Mouse (Mus musculus) embryonic stem cell, embryonic (primary cell): ENCODE data around the gene Acat2.
"Not testable (repeated sequence)": the region's sequence is repeated elsewhere in the genome, so short reads cannot be mapped to it uniquely, and the experiment has no call there.

Experiments used
- CTCF ChIA-PET, 4 experiments: fragments of 300-600 bp in 2 of 4; fragments of 350-600 bp in 2 of 4; sonication (Branson Sonifier 250); formaldehyde crosslinking; loops; one replicate each; lab custom pipeline; 2022; ENCODE audit warnings: inconsistent platforms in 2 of 4; lab: Charles Lee
- POLR2A ChIA-PET, 4 experiments: fragments of 300-600 bp in 2 of 4; fragments of 350-600 bp in 2 of 4; sonication (Branson Sonifier 250); formaldehyde crosslinking; loops; one replicate each; lab custom pipeline; 2022; ENCODE audit warnings: antibody characterized with exemption in 4 of 4, inconsistent platforms in 1 of 4; lab: Charles Lee

The Acat2 gene

GRCm38 (mm10) chr17:12960331-12960873 lies at the start of gene Acat2:
Gene Acat2 (minus strand): TSS chr17:12960747.
- POLR2A ChIA-PET, result interaction anchor here (0.6 to 4.1 kb wide), 69 partner anchors 8 to 842 kb away, joined by 3 to 65 read pairs (median 5); partner anchors contain the start of genes Mrpl18 (in 4 of the 4), Pnldc1 (in 4 of the 4), Tcp1 (in 4 of the 4) and Acat3 (in 1 of the 4)
- CTCF ChIA-PET, result interaction anchor here in 3 of 4 experiments (0.7 to 1.4 kb wide), 6 partner anchors 31 to 214 kb away, joined by 3 to 8 read pairs (median 4); partner anchors contain the start of genes Mrpl18 (in 1 of the 3) and Tcp1 (in 1 of the 3)

- POLR2A ChIA-PET, result interaction anchor here (0.6 to 7.2 kb wide), 13 partner anchors 11 to 94 kb away, joined by 3 to 173 read pairs (median 17); partner anchors contain the start of genes Acat2 (in 2 of the 4), Mrpl18 (in 2 of the 4), Tcp1 (in 2 of the 4) and Wtap (in 1 of the 4)
- CTCF ChIA-PET, result interaction anchor here in 2 of 4 experiments (1.0 to 1.6 kb wide), 3 partner anchors 13 to 94 kb away, joined by 3 to 6 read pairs (median 3); partner anchors contain the start of genes Acat2 (in 1 of the 2), Mrpl18 (in 1 of the 2) and Tcp1 (in 1 of the 2)
Measured at GRCm38 (mm10) chr17:13009887-13010286, 49.3 kb upstream of the Acat2 start.

- ChIA-PET POLR2A (interaction anchor here (0.5 to 7.2 kb wide), 18 partner anchors 10 to 753 kb away, joined by 3 to 173 read pairs (median 8); partner anchors contain the start of genes Mrpl18 (in 3 of the 4), Tcp1 (in 3 of the 4), Acat2 (in 2 of the 4) and Tcte2 (in 1 of the 4)), CTCF (interaction anchor here in 2 of 4 experiments (0.7 to 2.0 kb wide), 3 partner anchors 20 to 150 kb away, joined by 3 to 7 read pairs (median 4); no protein-coding TSS in a partner anchor)
Measured at GRCm38 (mm10) chr17:13008528-13008927, 48.0 kb upstream of the Acat2 start.

- CTCF ChIA-PET, result interaction anchor here in 1 of 4 experiments (1.0 to 2.0 kb wide), 2 partner anchors 11 to 19 kb away, joined by 4 to 7 read pairs; no protein-coding TSS in a partner anchor
- POLR2A ChIA-PET, result interaction anchor here (0.5 to 7.2 kb wide), 34 partner anchors 8 to 1195 kb away, joined by 3 to 173 read pairs (median 4); partner anchors contain the start of genes Acat2 (in 3 of the 4), Mrpl18 (in 3 of the 4), Tcp1 (in 3 of the 4) and Pnldc1 (in 2 of the 4)
Measured at GRCm38 (mm10) chr17:13007730-13008425, 47.3 kb upstream of the Acat2 start.

- POLR2A ChIA-PET, result interaction anchor here (0.5 to 7.2 kb wide), 29 partner anchors 8 to 1196 kb away, joined by 3 to 173 read pairs (median 5); partner anchors contain the start of genes Acat2 (in 3 of the 4), Mrpl18 (in 3 of the 4), Pnldc1 (in 2 of the 4) and Tcp1 (in 2 of the 4)
- CTCF ChIA-PET, result interaction anchor here in 1 of 4 experiments (1.0 to 2.0 kb wide), 2 partner anchors 10 to 18 kb away, joined by 4 to 7 read pairs; no protein-coding TSS in a partner anchor
Measured at GRCm38 (mm10) chr17:13006984-13007383, 46.4 kb upstream of the Acat2 start.

GRCm38 (mm10) chr17:13006546-13006945 lies 46.0 kb upstream of the Acat2 start, which contains the start of gene Sod2:
Gene Sod2 (plus strand): TSS chr17:13006846.
- CTCF ChIA-PET, result not testable (repeated sequence)
- POLR2A ChIA-PET, result interaction anchor here in 3 of 4 experiments (0.7 to 7.2 kb wide), 17 partner anchors 8 to 677 kb away, joined by 3 to 173 read pairs (median 12); partner anchors contain the start of genes Mrpl18 (in 3 of the 3), Acat2 (in 2 of the 3), Tcp1 (in 2 of the 3) and Pnldc1 (in 1 of the 3)

GRCm38 (mm10) chr17:13004436-13004835 lies 43.9 kb upstream of the Acat2 start:
- CTCF ChIA-PET, result not testable (repeated sequence)
- POLR2A ChIA-PET, result interaction anchor here in 3 of 4 experiments (0.9 to 7.2 kb wide), 8 partner anchors 7 to 87 kb away, joined by 3 to 173 read pairs (median 37); partner anchors contain the start of genes Mrpl18 (in 1 of the 3), Tcp1 (in 1 of the 3) and Wtap (in 1 of the 3)

GRCm38 (mm10) chr17:13002243-13002642 lies 41.7 kb upstream of the Acat2 start:
- POLR2A ChIA-PET, result interaction anchor here in 3 of 4 experiments (0.7 to 7.6 kb wide), 8 partner anchors 10 to 443 kb away, joined by 3 to 115 read pairs (median 5); partner anchors contain the start of genes Mrpl18 (in 1 of the 3), Pnldc1 (in 1 of the 3) and Tcp1 (in 1 of the 3)
- CTCF ChIA-PET, result not testable (repeated sequence)

GRCm38 (mm10) chr17:12999069-12999468 lies 38.5 kb upstream of the Acat2 start:
- ChIA-PET CTCF (no interaction called here), POLR2A (interaction anchor here in 3 of 4 experiments (0.7 to 7.6 kb wide), 19 partner anchors 8 to 256 kb away, joined by 3 to 115 read pairs (median 10); partner anchors contain the start of genes Mrpl18 (in 3 of the 3), Sod2 (in 3 of the 3), Tcp1 (in 3 of the 3) and Acat2 (in 2 of the 3))

GRCm38 (mm10) chr17:12997890-12998289 lies 37.3 kb upstream of the Acat2 start:
- ChIA-PET POLR2A (interaction anchor here (0.8 to 7.6 kb wide), 19 partner anchors 9 to 88 kb away, joined by 3 to 115 read pairs (median 9); partner anchors contain the start of genes Mrpl18 (in 3 of the 4), Sod2 (in 3 of the 4), Acat2 (in 2 of the 4) and Tcp1 (in 2 of the 4)), CTCF (interaction anchor here in 1 of 4 experiments (0.7 kb wide), 1 partner anchor 474 kb away, joined by 5 read pairs; no protein-coding TSS in a partner anchor)

- ChIA-PET CTCF (interaction anchor here in 2 of 4 experiments (0.6 to 1.3 kb wide), 9 partner anchors 8 to 930 kb away, joined by 3 to 6 read pairs (median 4); no protein-coding TSS in a partner anchor), POLR2A (interaction anchor here in 3 of 4 experiments (0.9 to 7.6 kb wide), 18 partner anchors 7 to 92 kb away, joined by 3 to 115 read pairs (median 5); partner anchors contain the start of genes Mrpl18 (in 3 of the 3), Tcp1 (in 3 of the 3), Acat2 (in 2 of the 3) and Sod2 (in 2 of the 3))
Measured at GRCm38 (mm10) chr17:12996345-12996744, 35.8 kb upstream of the Acat2 start.

GRCm38 (mm10) chr17:12994069-12994468 lies 33.5 kb upstream of the Acat2 start, which contains the start of gene Wtap:
Gene Wtap (minus strand): TSS chr17:12994169.
- CTCF ChIA-PET, result no interaction called here

GRCm38 (mm10) chr17:12992470-12992991 lies 32.0 kb upstream of the Acat2 start:
- POLR2A ChIA-PET, result interaction anchor here (0.7 to 16.0 kb wide), 27 partner anchors 7 to 691 kb away, joined by 3 to 173 read pairs (median 6); partner anchors contain the start of genes Mrpl18 (in 3 of the 4), Tcp1 (in 3 of the 4), Acat2 (in 2 of the 4) and Sod2 (in 2 of the 4)
- CTCF ChIA-PET, result interaction anchor here in 2 of 4 experiments (0.6 to 0.8 kb wide), 2 partner anchors 77 to 574 kb away, joined by 3 to 4 read pairs; partner anchors contain the start of genes Mrpl18 (in 1 of the 2) and Tcp1 (in 1 of the 2)

More at GRCm38 (mm10) chr17:12994069-12994468, 33.5 kb upstream of the Acat2 start, which contains the start of gene Wtap:
- POLR2A ChIA-PET, result interaction anchor here in 2 of 4 experiments (0.6 to 16.0 kb wide), 3 partner anchors 14 to 901 kb away, joined by 3 to 173 read pairs (median 3); partner anchors contain the start of genes Acat2 (in 1 of the 2) and Sod2 (in 1 of the 2)

- CTCF ChIA-PET, result interaction anchor here in 3 of 4 experiments (0.5 to 0.8 kb wide), 6 partner anchors 9 to 918 kb away, joined by 3 to 10 read pairs (median 4); partner anchors contain the start of genes Acat2 (in 1 of the 3), Mrpl18 (in 1 of the 3) and Tcp1 (in 1 of the 3)
- POLR2A ChIA-PET, result interaction anchor here (0.6 to 16.0 kb wide), 45 partner anchors 8 to 692 kb away, joined by 3 to 173 read pairs (median 5); partner anchors contain the start of genes Mrpl18 (in 3 of the 4), Sod2 (in 3 of the 4), Tcp1 (in 3 of the 4) and Acat2 (in 2 of the 4)
Measured at GRCm38 (mm10) chr17:12991635-12992358, 31.2 kb upstream of the Acat2 start.

GRCm38 (mm10) chr17:12991194-12991634 lies 30.7 kb upstream of the Acat2 start:
- ChIA-PET POLR2A (interaction anchor here (0.6 to 16.0 kb wide), 34 partner anchors 8 to 689 kb away, joined by 3 to 173 read pairs (median 6); partner anchors contain the start of genes Sod2 (in 3 of the 4), Acat2 (in 2 of the 4), Mrpl18 (in 2 of the 4) and Pnldc1 (in 2 of the 4)), CTCF (interaction anchor here in 2 of 4 experiments (0.5 to 0.7 kb wide), 4 partner anchors 10 to 918 kb away, joined by 3 to 10 read pairs (median 4); partner anchors contain the start of gene Acat2 (in 1 of the 2))
